Mouse (Mus musculus): ENCODE data around the gene Fam198b.

GRCm38 (mm10) chr3:79990480-79990879 is 106.1 kb downstream of the Fam198b start:
- TF ChIP-seq CTCF (IDR thresholded peaks at IDR 0.05) (no peak), EP300 (IDR thresholded peaks at IDR 0.05) (no peak)
